Mouse (Mus musculus): Measurements from ENCODE around the gene Akna.

The Akna gene

DNA sequence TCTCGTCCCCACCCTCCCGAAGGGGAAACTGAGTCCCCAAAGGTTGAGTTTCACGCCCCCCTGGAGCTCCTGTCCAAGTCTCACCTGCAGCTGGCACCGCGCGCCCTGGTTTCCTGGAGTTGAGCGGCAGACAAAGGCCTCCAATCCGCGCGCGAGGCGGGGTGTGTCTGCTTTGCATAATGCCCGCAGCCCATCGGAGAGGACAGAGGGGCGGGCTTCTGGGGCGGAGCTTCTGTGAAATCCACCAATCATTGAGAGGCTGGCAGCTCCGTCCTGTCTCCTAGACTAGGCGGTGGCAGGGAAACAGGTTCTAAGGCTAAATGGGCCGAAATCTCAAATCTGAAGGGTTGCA is 7.4 kb upstream of the Akna start:
- intact Hi-C loops (cut with DNase I): loop anchor here (10.0 kb wide), 1 partner anchor 174 kb away; no protein-coding TSS in a partner anchor

DNA sequence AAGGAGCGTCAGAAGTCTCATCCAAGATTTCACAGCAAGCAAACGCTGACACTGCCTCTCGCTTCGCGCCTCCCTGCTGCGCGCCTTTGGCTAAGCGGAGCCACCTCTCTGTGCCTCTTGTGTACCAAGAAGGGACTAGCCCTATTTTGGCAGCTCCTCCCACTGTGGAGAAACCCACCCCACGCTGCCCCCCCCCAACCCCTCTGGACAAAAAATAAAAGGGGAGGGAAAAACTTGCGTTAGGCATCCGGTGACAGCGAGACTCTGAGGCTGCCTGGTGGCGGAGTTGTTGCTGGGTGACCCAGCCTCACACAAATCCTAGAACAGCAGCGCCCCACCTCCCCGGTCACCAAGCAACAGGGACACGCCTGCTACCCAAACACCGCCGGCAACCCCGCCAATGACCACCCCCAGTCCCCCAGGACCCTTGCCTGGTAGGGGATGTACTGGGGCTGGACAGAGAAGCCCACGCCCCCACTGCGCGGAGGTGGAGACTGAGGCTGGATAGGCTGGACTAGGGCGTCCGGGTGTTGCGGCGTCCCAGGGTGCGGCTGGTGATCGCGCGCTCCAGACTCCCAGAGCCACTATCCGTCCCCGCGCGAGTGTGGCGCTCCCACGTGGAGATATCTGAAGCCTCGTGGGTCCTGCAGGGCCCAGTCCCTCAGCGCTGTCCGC is 6.9 kb upstream of the Akna start:
- intact Hi-C loops (cut with DNase I): loop anchor here (2.0 to 10.0 kb wide), 2 partner anchors 41 to 175 kb away; no protein-coding TSS in a partner anchor

DNA sequence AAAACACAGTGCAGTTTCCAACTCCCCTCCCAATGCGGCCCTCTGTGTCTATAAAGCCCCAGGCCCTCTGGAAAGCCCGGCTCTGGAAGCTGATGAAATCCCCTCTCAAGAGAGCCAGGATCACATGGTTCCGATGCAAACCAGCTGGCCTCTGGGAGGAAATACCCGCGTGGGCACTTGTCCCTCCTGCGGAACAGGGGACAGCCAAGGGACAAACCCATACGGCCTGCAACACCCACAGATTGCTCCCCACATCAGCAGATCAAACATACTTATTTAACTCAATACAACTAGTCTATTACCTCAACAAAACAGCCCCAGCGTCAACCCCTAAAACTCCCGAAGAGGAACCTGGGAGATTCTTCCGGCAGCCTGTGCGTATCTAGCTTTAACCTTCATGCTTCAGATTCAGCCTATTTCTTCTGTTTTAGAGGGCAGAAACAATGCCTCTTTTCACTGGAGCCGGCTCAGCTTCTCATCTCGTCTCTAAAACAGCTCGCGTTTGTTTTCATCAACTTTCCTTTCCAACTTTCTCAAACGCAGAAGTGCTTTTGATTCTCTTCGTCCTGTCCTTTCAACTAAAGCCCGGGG is 6.3 kb upstream of the Akna start:
- intact Hi-C loops (cut with DNase I): loop anchor here (2.0 kb wide), 1 partner anchor 41 kb away; no protein-coding TSS in a partner anchor

DNA sequence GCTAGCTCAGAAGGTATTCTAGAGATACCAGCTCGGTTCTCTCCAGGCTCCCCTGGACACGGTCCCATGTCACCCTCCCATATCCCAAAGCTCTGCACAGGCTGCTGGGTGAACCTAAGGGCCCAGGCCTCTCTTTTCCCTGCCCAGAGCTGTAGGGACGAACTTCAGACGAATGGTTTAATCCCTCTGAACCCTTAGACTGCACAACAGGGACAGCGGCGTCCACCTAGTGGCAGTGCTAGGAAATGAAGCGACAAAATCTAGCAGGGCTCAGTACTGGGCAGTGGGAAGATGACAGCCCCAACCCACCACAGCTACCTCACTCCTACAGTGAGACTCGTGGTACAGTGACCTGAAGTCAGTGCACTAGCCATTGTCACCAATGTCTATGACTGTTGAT is 5.5 kb upstream of the Akna start:
- intact Hi-C loops (cut with DNase I): loop anchor here (2.0 kb wide), 1 partner anchor 40 kb away; no protein-coding TSS in a partner anchor

DNA sequence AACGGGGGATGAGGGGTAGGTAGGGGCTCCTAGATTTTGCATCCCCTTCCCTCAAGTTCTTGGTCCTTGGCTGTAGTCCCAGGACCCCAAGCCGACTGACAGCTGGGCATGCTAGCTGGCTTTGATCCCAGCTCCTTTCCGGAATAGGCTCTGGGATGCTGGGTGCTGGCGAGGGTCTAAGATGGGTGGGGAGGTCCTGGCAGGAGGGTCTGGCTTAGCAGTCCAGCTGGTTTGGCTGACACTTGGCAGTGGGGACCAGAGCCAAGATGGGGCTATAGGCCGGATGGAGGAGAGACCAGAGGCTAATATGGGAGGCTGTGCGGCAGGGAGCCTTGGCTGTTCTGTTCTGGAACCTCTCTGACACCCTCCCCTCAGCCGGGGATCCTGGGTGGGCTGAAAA is 5.1 kb upstream of the Akna start:
- intact Hi-C loops (cut with DNase I): loop anchor here (2.0 kb wide), 1 partner anchor 39 kb away; no protein-coding TSS in a partner anchor

DNA sequence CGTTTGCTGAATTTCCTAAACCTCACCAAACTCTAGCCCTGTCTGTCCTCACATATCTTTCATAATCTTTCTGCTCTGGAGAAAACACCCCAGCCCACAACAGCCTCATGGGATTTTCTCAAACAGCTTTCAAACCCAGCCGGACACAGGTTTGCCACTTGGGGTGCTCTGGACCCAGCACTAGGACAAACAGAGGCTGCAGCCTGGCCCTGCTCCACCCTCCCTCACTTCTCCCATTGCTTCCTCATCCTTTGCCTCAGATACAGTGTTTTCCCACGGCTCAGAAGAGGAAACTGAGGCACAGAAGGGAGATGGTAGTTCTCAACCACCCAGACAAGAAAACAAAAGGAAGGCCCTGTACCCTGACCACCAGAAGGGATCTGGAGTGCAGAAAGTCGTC is 2.5 kb upstream of the Akna start:
- intact Hi-C loops (cut with DNase I): no loop called here

DNA sequence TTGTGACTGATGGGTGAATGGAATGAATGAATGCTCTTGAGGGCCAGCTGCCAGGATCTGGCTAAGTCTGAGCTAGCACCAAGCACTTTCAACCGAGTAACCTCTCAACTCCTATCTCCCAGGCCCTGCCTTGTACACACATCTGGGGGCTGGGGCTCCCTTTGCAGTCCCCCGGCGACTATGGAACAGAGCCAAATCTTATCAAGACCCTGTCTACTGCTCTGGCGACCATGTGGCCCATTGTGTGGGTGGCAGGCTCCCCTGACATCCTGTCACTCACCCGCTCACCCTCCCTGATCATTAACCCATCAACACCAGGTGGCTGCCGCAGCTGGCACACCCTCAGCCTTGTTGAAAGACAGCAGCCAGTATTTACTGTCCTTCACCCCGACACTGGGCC is 1.9 kb upstream of the Akna start:
- intact Hi-C loops (cut with DNase I): no loop called here

DNA sequence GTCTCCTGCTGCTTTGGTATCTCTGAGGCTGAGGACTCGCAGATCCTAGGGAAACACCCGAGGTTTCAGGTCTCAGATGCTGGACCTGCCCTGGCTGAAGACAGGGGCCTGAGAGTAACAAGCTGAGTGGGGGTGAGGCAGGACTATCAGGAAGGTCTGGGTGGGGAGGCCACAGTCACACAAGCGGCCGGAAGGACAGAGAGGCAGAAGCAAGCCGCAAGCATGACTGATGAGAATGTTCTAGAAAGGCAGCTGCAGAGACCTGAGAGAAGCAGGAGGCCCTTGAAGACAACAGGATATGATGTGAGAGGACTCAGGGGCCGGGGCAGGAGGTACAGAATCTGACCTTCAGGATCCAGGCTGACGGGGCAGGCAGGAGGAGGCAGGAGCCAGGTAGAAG is 1.1 kb upstream of the Akna start:
- intact Hi-C loops (cut with DNase I): no loop called here

DNA sequence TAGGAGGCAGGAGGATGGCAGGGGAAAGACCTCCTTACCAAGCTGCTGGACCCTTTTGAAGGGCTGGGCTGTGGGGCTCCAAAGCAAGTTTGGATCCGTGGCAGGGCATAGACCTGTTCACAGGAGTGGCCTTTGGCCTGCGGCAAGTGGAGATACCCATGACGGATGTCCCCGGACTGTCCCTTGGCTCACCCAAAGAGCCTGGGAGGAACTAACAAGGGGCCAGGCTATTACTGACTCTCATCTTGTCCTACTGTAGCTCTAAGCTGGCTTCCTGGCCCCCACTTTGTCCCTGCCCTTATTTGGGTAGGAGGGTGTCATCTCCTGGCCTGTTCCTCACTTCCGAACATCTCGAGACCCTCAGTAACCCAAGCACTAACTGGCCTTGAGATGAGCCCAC is 596 bp downstream of the Akna start:
- intact Hi-C loops (cut with DNase I): no loop called here

DNA sequence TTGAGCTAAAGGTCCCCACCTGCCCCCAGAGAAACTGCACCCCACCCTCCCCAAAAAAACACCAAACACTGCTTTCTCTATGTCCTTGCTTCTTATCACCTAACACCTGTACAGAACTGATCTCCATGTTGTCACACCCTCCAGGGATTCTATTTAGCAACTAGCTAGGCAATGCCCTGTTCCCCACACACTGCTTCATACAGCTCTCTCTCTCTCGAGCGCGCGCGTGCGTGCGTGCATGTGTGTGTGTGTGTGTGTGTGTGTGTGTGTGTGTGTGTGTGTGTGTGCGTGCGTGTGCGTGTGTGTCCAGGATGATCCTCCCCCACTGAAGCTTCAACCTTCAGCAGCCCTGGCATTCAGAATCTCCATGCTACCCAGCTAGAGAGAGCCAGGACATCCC is 1.1 kb downstream of the Akna start:
- intact Hi-C loops (cut with DNase I): no loop called here

DNA sequence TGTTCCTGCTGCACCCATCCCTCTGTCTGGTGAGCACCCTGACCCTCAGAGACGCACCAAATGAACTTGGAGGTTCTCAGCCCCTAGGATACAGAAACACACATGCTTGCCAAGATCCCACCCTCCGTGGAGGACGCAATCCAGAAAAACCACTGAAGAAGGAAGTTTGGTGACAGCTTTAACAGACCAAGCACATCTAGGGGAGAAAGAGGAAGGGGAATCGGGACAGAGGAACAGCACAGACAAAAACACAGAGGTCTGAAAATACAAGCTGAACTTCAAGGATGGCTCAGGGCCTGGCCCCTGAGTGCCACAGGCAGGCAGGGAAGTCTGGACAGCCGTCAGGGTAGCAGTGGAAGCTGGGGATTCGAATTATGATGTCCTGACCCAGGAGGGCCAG is 1.5 kb downstream of the Akna start:
- intact Hi-C loops (cut with DNase I): no loop called here

DNA sequence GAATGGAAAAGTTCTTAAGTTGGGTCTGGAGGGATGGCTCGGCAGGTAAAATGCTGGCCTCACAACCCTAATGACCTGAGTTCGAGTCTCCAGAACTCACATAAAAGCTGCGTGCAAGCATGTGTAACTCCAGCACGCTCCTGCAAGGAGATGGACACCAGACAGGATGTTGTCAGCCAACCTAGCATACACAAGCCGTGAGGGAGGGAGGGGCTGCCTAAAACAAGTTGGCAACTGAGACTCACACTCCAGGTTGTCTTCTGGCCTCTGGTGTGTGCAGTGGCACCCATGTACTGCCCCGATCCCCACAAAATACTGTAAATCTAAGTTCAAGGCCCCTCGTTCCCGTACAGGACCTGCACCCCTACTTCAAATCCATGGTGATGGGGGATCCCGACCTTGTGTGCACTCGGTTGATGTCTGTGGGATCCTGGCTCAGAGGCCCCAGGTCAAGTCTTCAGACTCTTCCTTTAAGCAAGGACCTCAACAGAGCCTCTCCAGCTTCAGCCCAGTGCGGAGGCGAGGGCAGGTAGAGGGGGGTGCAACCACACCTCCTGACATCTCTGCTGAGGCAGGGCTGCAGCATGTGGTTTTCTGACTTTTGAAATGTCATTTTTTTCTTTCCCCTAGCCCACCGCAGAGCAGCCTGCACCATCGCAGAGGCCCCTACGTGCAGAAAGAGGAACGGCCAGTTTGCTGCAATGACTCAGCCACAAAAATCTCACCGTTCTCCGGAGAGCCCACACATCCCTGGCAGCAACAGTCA is 2.4 kb downstream of the Akna start:
- intact Hi-C loops (cut with DNase I): no loop called here

DNA sequence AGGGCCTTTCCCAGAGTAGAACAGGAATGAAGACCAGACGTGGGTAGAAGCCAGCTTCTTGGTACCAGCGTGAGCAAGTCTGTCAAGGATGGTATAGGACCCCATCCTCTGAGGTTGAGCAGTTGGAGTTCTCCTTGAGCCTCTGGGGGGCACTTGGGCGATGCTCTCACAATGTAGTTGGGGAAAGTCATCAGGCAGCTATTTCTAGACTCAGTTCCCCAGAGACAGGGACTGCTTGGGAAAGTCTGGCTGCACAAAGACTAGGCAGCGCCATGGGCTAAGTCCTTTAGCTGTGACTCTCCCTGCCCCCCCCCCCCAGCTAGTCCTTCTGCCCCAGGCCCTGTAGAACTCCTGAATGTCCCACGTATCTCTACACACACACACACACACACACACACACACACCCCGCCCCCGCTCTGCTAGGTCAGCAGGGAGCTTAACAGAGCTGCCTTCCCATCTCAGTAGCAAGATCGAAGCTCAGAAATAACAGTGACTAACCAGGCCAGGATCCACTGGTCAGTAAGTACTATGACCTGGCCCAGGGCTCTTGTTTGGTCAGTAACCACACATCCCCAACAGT is 3.4 kb downstream of the Akna start:
- intact Hi-C loops (cut with DNase I): no loop called here

DNA sequence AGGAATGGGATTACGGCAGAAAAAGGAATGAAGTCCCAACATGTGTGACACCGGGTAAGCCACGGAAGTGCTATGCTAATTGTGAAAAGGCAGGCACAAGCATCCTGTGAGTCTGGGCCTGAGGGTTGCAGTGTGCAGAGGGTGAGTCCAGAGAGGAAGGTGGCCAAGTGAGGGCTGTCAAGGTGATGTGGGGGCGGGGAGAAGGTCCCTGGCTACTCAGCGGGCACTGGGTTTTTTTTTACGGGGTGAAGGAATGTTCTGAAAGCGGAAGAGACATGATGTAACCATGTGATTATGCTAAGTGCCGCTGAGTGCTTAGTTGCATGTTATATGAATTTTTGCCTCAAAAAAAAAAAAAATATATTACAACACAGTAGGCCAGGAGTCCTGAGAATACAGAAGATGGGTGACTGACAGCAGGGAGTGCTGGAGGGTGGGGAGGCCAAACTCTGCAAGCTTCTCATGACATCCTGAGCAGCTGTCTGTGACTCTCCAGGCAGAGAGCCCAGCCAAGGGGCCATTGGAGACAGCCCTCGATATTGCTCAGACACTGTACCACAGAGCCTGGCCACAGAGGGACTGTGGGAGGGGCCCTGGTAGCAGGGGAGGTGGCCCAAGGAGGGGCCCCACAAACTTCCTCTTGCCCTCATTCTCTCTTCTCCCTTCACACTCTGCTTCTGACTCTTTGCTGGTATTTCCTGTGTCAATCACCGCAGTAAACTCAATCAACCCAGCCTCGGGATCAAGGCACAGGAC is 4.1 kb downstream of the Akna start:
- intact Hi-C loops (cut with DNase I): no loop called here

DNA sequence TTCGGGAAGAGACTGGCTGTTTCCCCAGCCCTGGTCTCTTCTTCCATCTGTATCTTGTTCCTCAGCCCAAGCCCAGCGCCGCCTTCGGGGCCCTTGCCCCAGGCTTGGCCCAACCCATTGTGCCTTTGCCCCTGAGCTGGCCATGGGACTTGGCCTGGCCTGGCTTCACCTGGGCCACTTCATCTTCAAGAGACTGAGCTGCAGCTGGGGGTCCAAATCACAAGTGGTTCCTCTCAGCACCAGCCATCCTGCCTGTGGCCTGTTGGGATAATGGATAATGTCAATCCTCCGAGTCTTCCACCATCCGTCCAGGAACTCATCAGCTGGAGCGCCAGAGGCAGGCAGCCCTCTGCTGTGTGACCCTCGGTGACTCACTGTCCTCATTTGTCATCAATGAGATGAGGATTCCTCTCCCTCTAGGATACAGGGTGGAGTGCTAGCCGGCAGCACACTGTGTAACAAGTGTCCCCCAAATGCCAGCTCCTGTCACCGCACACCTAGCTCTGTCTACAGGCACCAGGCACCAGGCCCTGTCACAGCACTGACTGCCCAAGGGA is 5.1 kb downstream of the Akna start:
- intact Hi-C loops (cut with DNase I): no loop called here

DNA sequence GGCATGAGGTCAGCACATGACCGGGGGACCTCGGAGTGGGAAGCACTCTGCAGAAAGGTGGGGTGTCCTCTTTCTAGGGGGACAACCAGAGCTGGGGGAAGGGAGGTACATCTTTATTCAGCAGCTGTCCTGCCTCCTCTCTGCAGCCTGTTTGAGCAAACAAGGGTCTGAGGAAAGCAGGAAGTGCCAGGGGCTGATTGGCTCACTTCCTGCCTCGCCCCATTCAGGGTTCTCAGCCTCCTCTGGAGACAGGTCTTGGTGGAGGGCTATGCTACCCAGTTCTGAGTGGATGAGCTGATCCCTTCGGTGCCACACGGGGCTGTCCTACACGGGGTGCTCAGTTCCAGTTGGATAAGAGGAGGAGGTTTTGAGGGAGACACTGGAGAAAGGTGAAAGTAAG is 11.8 kb downstream of the Akna start:
- intact Hi-C loops (cut with DNase I): no loop called here

DNA sequence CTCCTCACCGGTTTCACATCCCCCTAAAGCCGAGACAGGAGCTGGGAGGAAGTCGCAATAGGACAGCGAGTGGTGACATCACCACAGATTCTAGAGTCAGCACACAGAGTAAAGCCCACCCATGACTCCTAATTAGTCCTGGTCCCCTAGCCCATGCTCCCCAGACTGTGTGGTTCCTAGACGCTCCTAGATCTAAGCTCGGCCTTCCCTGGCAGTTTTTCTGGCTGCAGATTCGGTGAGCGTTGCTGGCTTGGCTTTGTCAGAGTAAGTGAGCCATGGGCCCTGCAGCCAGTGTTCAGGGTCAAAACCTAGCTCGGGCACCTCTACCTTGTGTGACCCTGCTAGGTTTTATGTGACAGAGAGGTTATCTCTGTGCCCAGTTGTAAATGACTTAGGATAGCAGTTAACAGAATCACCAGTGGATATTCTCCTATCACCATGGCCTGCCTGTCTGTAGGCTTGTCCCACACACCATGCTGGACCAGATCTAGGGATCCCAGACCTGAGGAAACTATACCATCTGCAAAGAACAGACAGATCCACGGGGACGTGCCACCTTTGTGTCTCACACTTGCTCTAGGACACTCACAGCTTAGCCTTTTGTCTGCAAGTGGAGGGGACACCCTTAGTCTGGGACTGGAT is 13.1 kb downstream of the Akna start:
- intact Hi-C loops (cut with DNase I): no loop called here

DNA sequence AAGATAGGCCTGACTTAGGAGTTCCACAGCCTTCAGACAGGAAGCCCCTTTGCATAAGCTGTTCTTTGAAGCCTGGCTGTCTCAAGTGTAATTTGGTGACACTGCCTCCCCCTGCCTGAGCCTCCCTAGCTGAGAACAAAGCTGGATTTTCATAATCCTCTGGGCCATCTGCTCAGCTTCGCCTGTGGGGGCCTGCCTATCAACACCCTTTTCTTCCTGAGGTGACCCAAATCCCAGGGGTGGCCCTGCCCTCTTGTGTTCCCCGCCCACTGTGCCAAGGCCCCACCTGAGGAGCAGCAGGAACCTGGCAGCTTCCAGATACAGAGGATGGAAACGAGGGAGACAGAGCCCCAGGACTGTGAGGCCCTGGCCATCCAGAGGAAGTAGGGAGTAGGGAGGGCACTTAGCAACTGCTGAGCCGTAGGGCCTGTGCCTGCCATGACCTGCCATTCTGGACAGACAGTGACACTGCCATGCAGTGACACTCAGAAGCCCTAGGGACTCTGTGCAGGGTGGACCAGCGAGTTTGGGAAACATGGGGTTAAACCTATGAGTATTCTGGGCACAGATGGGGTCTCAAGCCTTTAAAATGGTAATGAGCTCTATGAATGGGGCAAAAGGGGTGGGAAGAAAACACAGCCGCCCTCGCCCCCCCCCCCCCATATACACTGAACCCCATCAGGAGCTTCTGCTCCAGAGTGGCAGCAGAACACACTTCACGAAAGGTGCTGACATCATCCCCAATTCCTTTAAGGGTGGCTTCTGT is 13.8 kb downstream of the Akna start:
- intact Hi-C loops (cut with DNase I): no loop called here

DNA sequence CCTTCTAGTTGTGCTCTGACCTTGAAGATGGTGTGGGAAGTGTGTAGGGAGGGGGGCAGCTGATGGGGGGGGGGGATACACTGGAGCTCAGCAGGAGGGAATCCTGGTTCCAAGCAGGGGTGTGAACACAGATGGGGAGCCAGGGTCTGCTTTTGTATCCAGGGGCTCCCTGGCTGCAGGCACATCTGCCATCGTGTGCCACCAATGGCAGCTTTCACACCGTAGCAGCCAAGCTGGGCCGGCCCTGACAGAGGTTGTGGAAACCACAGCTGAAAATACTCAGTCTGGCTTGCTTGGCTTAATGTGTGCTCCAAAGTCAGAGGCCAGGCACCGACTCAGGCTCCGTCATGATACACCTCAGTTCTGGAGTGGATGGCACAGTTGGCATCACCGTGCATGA is 15.1 kb downstream of the Akna start:
- intact Hi-C loops (cut with DNase I): no loop called here

DNA sequence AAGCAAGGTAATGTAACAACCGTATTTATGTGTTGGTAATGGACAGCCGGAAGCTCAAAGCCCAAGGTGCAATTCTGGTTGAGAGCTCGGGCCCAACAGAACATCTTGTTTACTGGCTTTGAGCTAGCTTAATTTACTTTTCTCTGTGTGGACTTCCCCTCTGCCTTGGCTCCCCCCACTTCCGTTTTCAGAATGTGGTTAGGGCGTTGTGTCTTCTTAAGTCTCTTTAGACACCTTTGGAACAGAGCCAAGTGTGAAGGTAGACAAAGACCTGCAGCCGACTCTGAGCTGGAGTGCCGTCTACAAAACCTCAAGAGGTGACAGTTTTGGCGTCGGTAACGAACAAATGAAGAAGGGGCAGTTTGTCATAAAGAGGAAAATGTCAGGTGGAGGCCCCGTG is 17.4 kb downstream of the Akna start:
- intact Hi-C loops (cut with DNase I): no loop called here

All from adrenal gland (tissue).